Mouse (Mus musculus) olfactory bulb, adult 2 months (tissue): ENCODE results near the gene Fhit. TPM values are rescaled to one million over a fixed set of nuclear protein-coding genes. Genes with fewer than 3 reads are reported as not detected.

Experiments used
- H3K27ac ChIP-seq: fragments of 200-500 bp; 2 replicates; pipeline ENCODE4 v1.5.1; 2012; ENCODE audit warnings: low read depth, low read length; ENCODE audit not compliant: insufficient read depth
- H3K4me1 ChIP-seq: fragments of 200-500 bp; 2 replicates; pipeline ENCODE4 v1.6.1; 2012; ENCODE audit warnings: low read length; ENCODE audit not compliant: control insufficient read depth, insufficient read depth
- H3K4me3 ChIP-seq: fragments of 200-500 bp; 2 replicates; pipeline ENCODE4 v1.5.1; 2012; ENCODE audit warnings: mild to moderate bottlenecking, low read depth, low read length, moderate library complexity; ENCODE audit not compliant: insufficient read depth
- CTCF ChIP-seq: fragments of 200-500 bp; IDR thresholded peaks from 2 replicates; pipeline ENCODE4 v1.5.1; 2012; ENCODE audit warnings: low read depth, mild to moderate bottlenecking, low read length, moderate library complexity; ENCODE audit not compliant: insufficient read depth
- POLR2A ChIP-seq: fragments of 200-500 bp; IDR thresholded peaks from 2 replicates; pipeline ENCODE4 v1.6.1; 2012; ENCODE audit warnings: mild to moderate bottlenecking, low read depth, low read length, moderate library complexity; ENCODE audit not compliant: insufficient read depth
- WGBS: fragments of 180-500 bp; shearing (Covaris S2); methylation state at CpG from one replicate; pipeline ENCODE4 v1.1.7; 2018; 5-methylcytosine and 5-hydroxymethylcytosine counted together
- polyA plus RNA-seq: library from polyadenylated mRNA; stranded (reverse); fragments of >200 nt; gene quantifications from 2 replicates; pipeline ENCODE4 v1.2.4, GENCODE M21; 2012; ENCODE audit warnings: low replicate concordance; ENCODE audit not compliant: missing spikeins, insufficient read depth, insufficient read length

The Fhit gene
- polyA plus RNA-seq, 1 experiment: not detected

DNA sequence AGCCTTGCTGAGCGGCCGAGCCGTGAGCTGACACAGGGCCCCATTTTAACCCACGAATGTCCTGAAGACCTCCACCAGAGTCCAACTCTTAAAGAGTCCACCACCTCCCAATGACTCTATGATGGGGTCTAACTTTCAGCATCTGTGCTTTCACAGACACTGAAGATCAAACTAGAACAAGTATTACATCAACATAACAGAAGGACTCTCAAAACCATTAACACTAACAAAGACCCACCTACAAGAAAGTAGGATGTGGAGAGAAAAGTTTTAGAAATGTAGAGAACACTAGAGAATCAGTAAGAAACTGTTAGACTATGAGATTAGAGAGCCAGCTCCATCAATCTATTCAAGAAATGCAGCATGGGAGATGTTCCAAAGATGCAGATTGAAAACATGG is 501.6 kb downstream of the Fhit start:
- TF ChIP-seq POLR2A: no peak
- TF ChIP-seq CTCF: no peak
- Histone ChIP-seq H3K27ac (no peak overlapping the region), H3K4me3 (no peak overlapping the region), H3K4me1 (no peaks in the 10 kb centered on the region)
- WGBS: 94% methylated on average over 4 of the region's 4 CpGs

GRCm38 (mm10) chr14:10659326-10659725 is 502.5 kb downstream of the Fhit start:
- no peaks in the 10 kb centered on the region for H3K4me1 ChIP-seq
- no peak overlapping the region for H3K4me3 ChIP-seq
- H3K27ac ChIP-seq: no peak overlapping the region
- 83% methylated on average over 2 of the region's 2 CpGs for WGBS
- TF ChIP-seq POLR2A: no peak
- TF ChIP-seq CTCF: no peak

DNA sequence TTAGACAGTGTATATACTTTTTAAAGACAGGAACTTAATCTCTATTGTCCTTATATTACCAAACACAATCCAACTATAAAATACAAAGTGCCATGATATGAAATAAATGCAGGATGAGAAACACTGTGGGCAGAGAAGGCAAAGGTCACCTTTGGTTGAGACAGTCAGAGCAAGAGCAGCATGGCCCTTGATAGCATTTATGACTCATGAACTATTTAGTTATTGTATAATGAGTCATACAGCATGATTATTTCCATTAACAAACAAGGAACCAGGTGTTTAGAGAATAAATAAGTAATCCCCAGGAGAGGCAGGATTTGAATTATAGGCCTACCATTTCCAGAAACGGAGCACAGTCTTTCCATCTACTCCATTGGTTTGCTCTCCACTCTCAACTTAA is 503.6 kb downstream of the Fhit start:
- TF ChIP-seq CTCF (no peak), POLR2A (no peak)
- H3K4me1 ChIP-seq: no peaks in the 10 kb centered on the region
- no peak overlapping the region for H3K27ac ChIP-seq
- WGBS: 86% methylated on average over 1 of the region's 1 CpGs
- H3K4me3 ChIP-seq: no peak overlapping the region

DNA sequence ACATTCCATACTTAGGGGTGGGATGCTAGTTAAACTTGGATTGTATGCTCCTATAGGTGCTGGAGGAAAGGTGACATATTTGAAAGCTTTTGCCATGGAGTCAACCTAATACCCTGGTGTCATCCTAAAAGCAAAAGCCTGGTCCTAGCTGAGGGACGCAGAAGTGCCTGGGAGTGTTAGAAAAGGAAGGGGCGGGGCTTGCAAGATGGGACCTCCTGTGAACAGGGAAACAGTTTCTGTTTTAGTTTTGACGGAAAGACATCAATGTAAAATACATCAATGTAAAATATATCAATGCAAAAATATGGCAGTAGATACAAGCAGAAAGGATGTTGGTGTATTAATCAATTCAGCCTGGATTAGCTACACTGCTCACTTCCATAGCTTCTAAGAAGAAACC is 504.5 kb downstream of the Fhit start:
- Histone ChIP-seq H3K27ac (no peak overlapping the region), H3K4me3 (no peak overlapping the region), H3K4me1 (no peaks in the 10 kb centered on the region)
- no peak for TF ChIP-seq CTCF
- no peak for TF ChIP-seq POLR2A
- 95% methylated on average over 3 of the region's 3 CpGs for WGBS

DNA sequence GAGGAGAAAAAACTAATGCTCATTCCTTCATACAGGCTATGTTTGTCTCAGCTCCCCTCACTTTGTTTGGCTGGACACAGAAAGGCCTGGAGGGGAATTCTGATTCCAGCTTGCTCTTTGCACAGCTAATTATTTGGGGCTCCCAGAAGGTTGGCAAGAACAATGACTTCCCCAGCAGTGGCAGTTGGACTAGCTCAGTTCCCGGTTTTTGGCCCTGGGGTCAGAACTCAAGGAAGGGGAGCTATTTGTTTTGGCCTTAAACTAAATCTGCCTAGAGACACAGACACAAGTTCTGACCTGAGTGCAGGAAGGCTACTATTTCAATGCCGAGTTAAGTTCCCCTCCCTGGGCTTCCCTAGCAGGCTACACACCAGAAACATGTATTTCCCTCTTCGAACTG is 506.0 kb downstream of the Fhit start:
- no peak overlapping the region for H3K27ac ChIP-seq
- H3K4me3 ChIP-seq: no peak overlapping the region
- H3K4me1 ChIP-seq: no peaks in the 10 kb centered on the region
- no peak for TF ChIP-seq CTCF
- no peak for TF ChIP-seq POLR2A
- WGBS: 59% methylated on average over 3 of the region's 3 CpGs

- Histone ChIP-seq H3K4me3 (no peak overlapping the region), H3K27ac (no peak overlapping the region), H3K4me1 (no peaks in the 10 kb centered on the region)
- no peak for TF ChIP-seq CTCF
- no peak for TF ChIP-seq POLR2A
Observed at GRCm38 (mm10) chr14:10647832-10648231, 514.0 kb downstream of the Fhit start.

DNA sequence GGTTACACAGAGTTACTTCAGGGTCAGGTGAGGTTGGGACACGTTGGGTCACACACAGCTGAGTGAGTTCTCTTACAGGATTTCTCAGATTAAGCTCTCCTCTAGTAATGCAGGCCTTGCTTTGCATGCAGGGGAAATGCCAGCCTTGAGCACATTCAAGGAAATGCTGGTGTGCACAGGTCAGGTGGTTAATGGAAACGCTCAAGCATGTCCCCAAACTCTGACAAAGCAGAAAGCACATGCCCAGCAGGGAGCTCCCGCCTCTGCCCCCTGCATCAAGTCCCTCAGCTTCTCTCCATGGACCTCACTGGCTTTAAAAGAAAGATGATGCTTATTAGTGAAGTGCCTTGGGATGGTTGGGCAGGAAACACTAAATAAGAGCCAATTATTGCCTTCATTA is 530.1 kb downstream of the Fhit start:
- H3K27ac ChIP-seq: no peak overlapping the region
- H3K4me1 ChIP-seq: no peaks in the 10 kb centered on the region
- no peak overlapping the region for H3K4me3 ChIP-seq
- TF ChIP-seq POLR2A (no peak), CTCF (no peak)
- WGBS: 74% methylated on average over 3 of the region's 3 CpGs

DNA sequence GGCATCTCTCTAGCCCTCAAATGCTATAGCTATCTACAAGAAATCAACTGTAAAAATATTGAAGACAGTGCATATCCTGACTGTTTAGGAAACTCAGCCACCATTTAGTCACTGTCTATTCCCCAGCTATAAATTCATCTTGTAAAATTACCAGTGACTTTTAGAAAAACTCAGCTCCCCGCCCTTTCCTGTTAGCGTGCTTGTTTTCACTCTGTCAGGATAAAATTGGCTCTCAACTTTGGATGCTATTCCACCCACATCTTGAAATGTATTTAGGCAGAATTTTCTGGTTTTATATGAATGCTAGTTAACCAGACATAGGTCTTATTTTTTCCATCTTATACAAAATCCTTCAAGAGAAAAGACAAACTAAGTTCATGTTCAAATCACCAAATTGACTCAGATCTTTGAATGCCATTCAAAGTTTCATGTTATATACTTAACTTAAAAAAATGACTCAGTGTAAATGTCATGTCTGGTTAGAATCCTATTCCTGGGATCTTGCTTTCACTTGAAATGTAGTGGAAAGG is 530.9 kb downstream of the Fhit start:
- H3K4me3 ChIP-seq: no peak overlapping the region
- H3K4me1 ChIP-seq: no peaks in the 10 kb centered on the region
- TF ChIP-seq POLR2A (no peak), CTCF (no peak)
- H3K27ac ChIP-seq: no peak overlapping the region
- WGBS: 73% methylated on average over 2 of the region's 2 CpGs

GRCm38 (mm10) chr14:10593467-10593866 is 568.4 kb downstream of the Fhit start:
- no peak for TF ChIP-seq CTCF
- TF ChIP-seq POLR2A: no peak
- H3K4me3 ChIP-seq: no peak overlapping the region
- WGBS: 86% methylated on average over 5 of the region's 5 CpGs

DNA sequence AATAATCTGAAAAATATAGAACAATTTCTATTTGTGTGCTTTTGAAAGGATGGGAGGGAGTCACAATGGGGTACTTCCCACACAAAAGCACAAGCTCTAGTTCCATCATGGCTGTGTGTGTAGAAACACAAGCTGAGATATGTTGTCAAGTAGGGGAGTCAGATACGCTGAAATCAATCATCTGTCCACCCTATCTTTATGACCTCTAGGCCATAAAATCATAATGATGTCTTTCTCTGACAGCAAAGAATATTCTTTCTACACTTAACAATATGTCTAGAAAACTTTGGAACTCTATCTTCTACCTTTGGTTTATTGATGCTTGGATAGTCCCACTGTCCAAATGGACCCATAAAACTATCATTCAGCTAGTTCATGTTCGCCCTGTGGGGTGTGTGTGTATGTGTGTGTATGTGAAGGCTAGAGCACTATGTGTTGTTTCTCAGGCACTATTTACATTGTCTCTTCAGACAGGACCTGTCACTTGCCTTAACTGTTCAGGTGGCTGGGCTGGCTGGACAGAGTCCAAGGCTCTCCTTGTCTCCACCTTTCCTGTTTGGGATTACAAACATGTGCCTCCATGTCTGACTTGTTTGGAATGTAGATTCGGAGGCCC is 592.8 kb downstream of the Fhit start:
- WGBS: 92% methylated on average over 3 of the region's 3 CpGs
- no peak for TF ChIP-seq POLR2A
- no peak for TF ChIP-seq CTCF
- H3K27ac ChIP-seq: no peak overlapping the region

More at GRCm38 (mm10) chr14:10593467-10593866, 568.4 kb downstream of the Fhit start:
- Histone ChIP-seq H3K27ac (no peak overlapping the region), H3K4me1 (no peaks in the 10 kb centered on the region)

DNA sequence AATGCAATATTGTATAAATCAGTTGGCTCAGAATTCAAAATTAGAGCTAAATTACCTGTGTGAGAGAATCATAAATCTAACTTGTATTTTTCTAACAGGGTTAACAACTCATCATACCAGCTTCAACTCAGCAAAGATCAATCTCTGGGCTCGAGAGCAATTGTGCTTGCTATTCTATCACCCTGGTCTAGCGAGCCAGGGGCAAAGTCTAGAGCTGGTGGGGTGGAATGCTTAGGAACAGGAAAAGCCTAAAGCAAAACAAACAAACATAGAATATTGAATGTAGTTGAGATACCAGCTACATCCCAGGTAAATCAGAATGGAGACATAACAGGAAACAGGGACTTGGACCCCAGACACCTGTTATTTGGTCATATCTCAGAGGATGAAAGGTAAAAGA is 594.1 kb downstream of the Fhit start:
- TF ChIP-seq POLR2A (no peak), CTCF (no peak)
- H3K27ac ChIP-seq: no peak overlapping the region
- no peaks in the 10 kb centered on the region for H3K4me1 ChIP-seq
- no peak overlapping the region for H3K4me3 ChIP-seq
- WGBS: 95% methylated on average over 2 of the region's 2 CpGs

More for the DNA sequence above, 592.8 kb downstream of the Fhit start:
- Histone ChIP-seq H3K4me3 (no peak overlapping the region), H3K4me1 (no peaks in the 10 kb centered on the region)
